Mouse (Mus musculus) kidney, adult 2 months (tissue): ENCODE data around the gene Arxes1.

ENCODE experiments used
- CTCF ChIP-seq: fragments of 200-500 bp; conservative IDR thresholded peaks from 2 replicates; pipeline ENCODE4 v1.5.1; 2011; ENCODE audit warnings: low read depth, mild to moderate bottlenecking, control low read depth, low read length, moderate library complexity, mixed read lengths; ENCODE audit not compliant: insufficient read depth, insufficient read length
- POLR2A ChIP-seq: fragments of 200-500 bp; IDR thresholded peaks from one replicate; pipeline ENCODE4 v1.6.1; 2011; ENCODE audit warnings: low read depth, low read length, control low read depth

DNA sequence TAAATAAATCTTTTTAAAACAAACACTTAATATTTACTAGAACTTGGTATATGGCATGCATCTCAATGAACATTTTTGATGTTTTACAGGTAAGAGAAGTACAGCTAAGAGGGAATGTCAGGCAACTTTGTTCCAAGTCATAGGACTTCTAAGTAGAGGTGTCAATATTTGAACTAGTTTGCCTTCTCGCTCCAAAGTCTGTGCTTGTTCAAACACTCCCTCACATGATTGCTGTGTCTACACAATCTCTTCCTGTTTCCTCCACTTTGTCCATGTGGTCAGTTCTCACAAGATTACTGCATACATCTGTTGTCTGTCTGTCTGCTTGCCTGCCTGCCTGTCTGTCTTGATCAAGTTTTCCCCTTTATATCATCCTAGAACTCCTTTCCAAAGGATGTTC, 27.5 kb downstream of the Arxes1 start:
- TF ChIP-seq POLR2A (no peak), CTCF (no peak)
